Mouse (Mus musculus): ENCODE measurements around the gene Egln1. TPM values are rescaled to one million over a fixed set of nuclear protein-coding genes. Genes with fewer than 3 reads are reported as not detected.

The Egln1 gene
- polyA plus RNA-seq (2014; fragmentation: Nextera tagmentation; extraction: Ambion mirVana), result 8.4 and 10.0 TPM in 2 replicates

GRCm38 (mm10) chr8:124949209-124950068 lies at the start of gene Egln1:
Gene Egln1, minus strand, starts transcription at chr8:124949324.
- Histone ChIP-seq H3K9me3 (ENCODE audit: control insufficient read depth, low read length) (no peaks in the 10 kb centered on the region), H3K27me3 (replicated peaks; ENCODE audit: control insufficient read depth, insufficient read depth, low read length) (0 out of 2 replicates have a peak, but pooled peaks cover 3% of the 10 kb centered on the region), H3K4me2 (peak within 1 kb of the TSS; percentile 88), H3K9ac (ENCODE audit: low read depth, low read length) (peak within 1 kb of the TSS; percentile 80), H3K4me3 (ENCODE audit: low read depth, low read length) (peak within 1 kb of the TSS; percentile 85), H3K36me3 (ENCODE audit: control insufficient read depth, insufficient read depth, low read length) (peaks cover 2% of the 10 kb centered on the region; the same call in 1 of the 2 replicates), H3K4me1 (replicated peaks; ENCODE audit: control insufficient read depth, insufficient read depth, low read length) (peaks cover 14% of the 10 kb centered on the region), H3K27ac (ENCODE audit: low read depth, low read length) (peak within 1 kb of the TSS; percentile 94)
- ATAC-seq (replicated peaks; ENCODE audit: low FRiP score) (peak; percentile 88), DNase-seq (ENCODE audit: low spot score) (peak; percentile 76)
- 1% methylated on average over 38 of the region's 98 CpGs for WGBS

GRCm38 (mm10) chr8:124995776-124996175 lies 46.7 kb upstream of the Egln1 start:
- Histone ChIP-seq H3K4me1 (replicated peaks; ENCODE audit: control insufficient read depth, insufficient read depth, low read length) (peaks cover 4% of the 10 kb centered on the region; the same call in 1 of the 2 replicates), H3K4me3 (ENCODE audit: low read depth, low read length) (no peak overlapping the region), H3K27ac (ENCODE audit: low read depth, low read length) (no peak overlapping the region), H3K27me3 (replicated peaks; ENCODE audit: control insufficient read depth, insufficient read depth, low read length) (peaks cover 8% of the 10 kb centered on the region), H3K4me2 (no peak overlapping the region), H3K9ac (ENCODE audit: low read depth, low read length) (no peak overlapping the region), H3K36me3 (ENCODE audit: control insufficient read depth, insufficient read depth, low read length) (no peaks in the 10 kb centered on the region), H3K9me3 (ENCODE audit: control insufficient read depth, low read length) (peaks cover 6% of the 10 kb centered on the region; the same call in 1 of the 2 replicates)
- ATAC-seq (replicated peaks; ENCODE audit: low FRiP score) (no peak), DNase-seq (ENCODE audit: low spot score) (no peak)
- whole genome bisulfite sequencing, result 71% methylated on average over 2 of the region's 2 CpGs

- Histone ChIP-seq H3K4me1 (replicated peaks; ENCODE audit: control insufficient read depth, insufficient read depth, low read length) (peaks cover 4% of the 10 kb centered on the region; the same call in 1 of the 2 replicates), H3K36me3 (ENCODE audit: control insufficient read depth, insufficient read depth, low read length) (no peaks in the 10 kb centered on the region), H3K4me2 (peak overlapping the region; percentile 53), H3K27ac (ENCODE audit: low read depth, low read length) (no peak overlapping the region), H3K27me3 (replicated peaks; ENCODE audit: control insufficient read depth, insufficient read depth, low read length) (peaks cover 8% of the 10 kb centered on the region), H3K4me3 (ENCODE audit: low read depth, low read length) (no peak overlapping the region), H3K9me3 (ENCODE audit: control insufficient read depth, low read length) (no peaks in the 10 kb centered on the region), H3K9ac (ENCODE audit: low read depth, low read length) (no peak overlapping the region)
- ATAC-seq (replicated peaks; ENCODE audit: low FRiP score) (no peak), DNase-seq (ENCODE audit: low spot score) (no peak)
- WGBS, result 25% methylated on average over 6 of the region's 6 CpGs
Measured at GRCm38 (mm10) chr8:124991668-124991926, 42.5 kb upstream of the Egln1 start.

- Histone ChIP-seq H3K27ac (ENCODE audit: low read depth, low read length) (no peak overlapping the region), H3K36me3 (ENCODE audit: control insufficient read depth, insufficient read depth, low read length) (no peaks in the 10 kb centered on the region), H3K4me2 (peak overlapping the region; percentile 53), H3K4me1 (replicated peaks; ENCODE audit: control insufficient read depth, insufficient read depth, low read length) (peaks cover 4% of the 10 kb centered on the region; the same call in 1 of the 2 replicates), H3K9ac (ENCODE audit: low read depth, low read length) (no peak overlapping the region), H3K4me3 (ENCODE audit: low read depth, low read length) (peak overlapping the region; percentile 24; the same call in 1 of the 2 replicates), H3K9me3 (ENCODE audit: control insufficient read depth, low read length) (no peaks in the 10 kb centered on the region), H3K27me3 (replicated peaks; ENCODE audit: control insufficient read depth, insufficient read depth, low read length) (peaks cover 8% of the 10 kb centered on the region)
- WGBS, result 10% methylated on average over 17 of the region's 17 CpGs
- no peak for DNase-seq (ENCODE audit: low spot score)
- no peak for ATAC-seq (replicated peaks; ENCODE audit: low FRiP score)
Measured at GRCm38 (mm10) chr8:124990923-124991667, 42.0 kb upstream of the Egln1 start.

GRCm38 (mm10) chr8:124980828-124981227 lies 31.7 kb upstream of the Egln1 start:
- WGBS, result 76% methylated on average over 8 of the region's 8 CpGs
- Histone ChIP-seq H3K4me3 (ENCODE audit: low read depth, low read length) (no peak overlapping the region), H3K27ac (ENCODE audit: low read depth, low read length) (no peak overlapping the region), H3K27me3 (replicated peaks; ENCODE audit: control insufficient read depth, insufficient read depth, low read length) (no peaks in the 10 kb centered on the region), H3K9ac (ENCODE audit: low read depth, low read length) (no peak overlapping the region), H3K4me2 (no peak overlapping the region), H3K36me3 (ENCODE audit: control insufficient read depth, insufficient read depth, low read length) (no peaks in the 10 kb centered on the region), H3K4me1 (replicated peaks; ENCODE audit: control insufficient read depth, insufficient read depth, low read length) (no peaks in the 10 kb centered on the region), H3K9me3 (ENCODE audit: control insufficient read depth, low read length) (peaks cover 6% of the 10 kb centered on the region)
- no peak for DNase-seq (ENCODE audit: low spot score)
- ATAC-seq (replicated peaks; ENCODE audit: low FRiP score), result no peak

GRCm38 (mm10) chr8:124980036-124980435 lies 30.9 kb upstream of the Egln1 start:
- ATAC-seq (replicated peaks; ENCODE audit: low FRiP score) (no peak), DNase-seq (ENCODE audit: low spot score) (no peak)
- H3K9ac ChIP-seq (ENCODE audit: low read depth, low read length), result no peak overlapping the region
- 87% methylated on average over 3 of the region's 3 CpGs for WGBS
- H3K27ac ChIP-seq (ENCODE audit: low read depth, low read length), result no peak overlapping the region
- H3K4me2 ChIP-seq, result no peak overlapping the region
- no peaks in the 10 kb centered on the region for H3K36me3 ChIP-seq (ENCODE audit: control insufficient read depth, insufficient read depth, low read length)
- H3K4me1 ChIP-seq (replicated peaks; ENCODE audit: control insufficient read depth, insufficient read depth, low read length), result no peaks in the 10 kb centered on the region
- no peak overlapping the region for H3K4me3 ChIP-seq (ENCODE audit: low read depth, low read length)
- H3K9me3 ChIP-seq (ENCODE audit: control insufficient read depth, low read length), result peaks cover 6% of the 10 kb centered on the region
- H3K27me3 ChIP-seq (replicated peaks; ENCODE audit: control insufficient read depth, insufficient read depth, low read length), result no peaks in the 10 kb centered on the region

- no peaks in the 10 kb centered on the region for H3K4me1 ChIP-seq (replicated peaks; ENCODE audit: control insufficient read depth, insufficient read depth, low read length)
- DNase-seq (ENCODE audit: low spot score) (no peak), ATAC-seq (replicated peaks; ENCODE audit: low FRiP score) (no peak)
- H3K4me3 ChIP-seq (ENCODE audit: low read depth, low read length), result no peak overlapping the region
- no peak overlapping the region for H3K4me2 ChIP-seq
- H3K36me3 ChIP-seq (ENCODE audit: control insufficient read depth, insufficient read depth, low read length), result no peaks in the 10 kb centered on the region
- WGBS, result 80% methylated on average over 7 of the region's 7 CpGs
- no peak overlapping the region for H3K27ac ChIP-seq (ENCODE audit: low read depth, low read length)
- H3K9ac ChIP-seq (ENCODE audit: low read depth, low read length), result no peak overlapping the region
- H3K9me3 ChIP-seq (ENCODE audit: control insufficient read depth, low read length), result peaks cover 6% of the 10 kb centered on the region
- no peaks in the 10 kb centered on the region for H3K27me3 ChIP-seq (replicated peaks; ENCODE audit: control insufficient read depth, insufficient read depth, low read length)
Measured at GRCm38 (mm10) chr8:124978026-124978425, 28.9 kb upstream of the Egln1 start.

- no peak overlapping the region for H3K4me2 ChIP-seq
- no peak overlapping the region for H3K27ac ChIP-seq (ENCODE audit: low read depth, low read length)
- H3K27me3 ChIP-seq (replicated peaks; ENCODE audit: control insufficient read depth, insufficient read depth, low read length), result no peaks in the 10 kb centered on the region
- H3K4me3 ChIP-seq (ENCODE audit: low read depth, low read length), result no peak overlapping the region
- no peak overlapping the region for H3K9ac ChIP-seq (ENCODE audit: low read depth, low read length)
- ATAC-seq (replicated peaks; ENCODE audit: low FRiP score) (no peak), DNase-seq (ENCODE audit: low spot score) (no peak)
- H3K9me3 ChIP-seq (ENCODE audit: control insufficient read depth, low read length), result peaks cover 6% of the 10 kb centered on the region
- H3K36me3 ChIP-seq (ENCODE audit: control insufficient read depth, insufficient read depth, low read length), result no peaks in the 10 kb centered on the region
- WGBS, result 78% methylated on average over 6 of the region's 6 CpGs
- no peaks in the 10 kb centered on the region for H3K4me1 ChIP-seq (replicated peaks; ENCODE audit: control insufficient read depth, insufficient read depth, low read length)
Measured at GRCm38 (mm10) chr8:124976211-124976610, 27.1 kb upstream of the Egln1 start.
